Mouse (Mus musculus): ENCODE results near the gene Rhox6. TPM values are rescaled to one million over a fixed set of nuclear protein-coding genes. Genes with fewer than 3 reads are reported as not detected.
"Not testable (repeated sequence)": the region's sequence is repeated elsewhere in the genome, so short reads cannot be mapped to it uniquely, and the experiment has no call there.

The Rhox6 gene
- total RNA-seq (2015) (not detected in 2 replicates), total RNA-seq (2017) (not detected in 2 replicates)

- not testable (repeated sequence) for ATAC-seq (ENCODE audit: poor library complexity, severe bottlenecking)
Observed at GRCm38 (mm10) chrX:37826610-37827009, at the start of gene Rhox6. Gene Rhox6 (plus strand): TSS chrX:37826910.

DNA sequence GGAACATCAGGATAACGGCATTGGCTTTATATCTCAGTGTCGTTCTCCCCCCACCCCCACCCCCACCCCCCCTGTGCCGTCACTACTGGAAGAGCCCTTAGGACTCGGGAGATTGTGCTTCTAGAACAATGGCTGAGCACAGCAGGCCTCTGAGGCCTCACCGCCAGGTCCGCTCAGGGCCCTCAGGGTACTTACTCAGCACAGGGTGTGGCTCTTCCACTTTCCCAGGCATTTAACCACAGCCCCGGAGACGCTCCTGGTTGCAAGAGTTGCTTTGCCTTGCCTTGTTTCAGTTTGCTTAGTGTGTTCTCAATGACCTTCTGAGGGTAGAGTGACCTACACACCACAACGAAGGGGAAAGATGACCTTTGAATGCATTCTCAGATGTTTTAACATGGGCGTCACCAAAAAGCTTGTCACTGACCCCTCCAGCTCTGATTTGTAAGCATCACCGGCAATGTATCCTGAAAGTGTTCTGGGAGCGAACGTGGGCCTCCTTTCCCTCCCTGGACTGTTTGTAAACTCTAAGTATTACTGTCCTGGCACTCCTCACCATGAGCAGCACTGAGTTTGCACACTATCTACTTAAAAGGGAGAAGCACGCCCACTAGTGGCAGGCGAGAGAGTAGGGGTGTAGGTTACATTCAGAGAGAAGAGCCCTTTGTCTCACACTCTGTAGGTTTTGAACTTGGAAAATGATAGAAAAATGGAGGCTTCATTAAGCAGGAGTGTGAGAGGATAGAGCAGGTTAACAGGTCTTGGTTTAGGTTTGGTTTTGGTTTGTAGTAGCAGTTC is 19.2 kb upstream of the Rhox6 start:
- ATAC-seq (ENCODE audit: poor library complexity, severe bottlenecking), result no peak

DNA sequence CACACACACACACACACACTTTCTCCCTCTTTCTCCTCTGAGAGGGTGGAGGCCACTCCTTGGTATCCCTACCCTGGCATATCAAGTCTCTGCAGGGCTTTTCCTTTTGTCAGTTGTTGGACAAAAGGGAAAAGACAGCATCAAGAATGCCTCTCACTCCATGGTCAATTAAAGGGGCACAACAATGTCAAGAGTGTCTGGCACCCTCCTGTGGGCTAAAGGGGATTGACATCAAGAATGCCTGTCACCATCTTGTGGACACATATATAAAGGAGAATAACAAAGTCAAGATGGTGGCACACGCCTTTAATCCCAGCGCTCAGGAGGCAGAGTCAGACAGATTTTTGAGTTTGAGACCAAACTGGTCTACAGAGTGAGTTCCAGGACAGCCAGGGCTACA is 17.3 kb upstream of the Rhox6 start:
- ATAC-seq (ENCODE audit: poor library complexity, severe bottlenecking), result no peak

DNA sequence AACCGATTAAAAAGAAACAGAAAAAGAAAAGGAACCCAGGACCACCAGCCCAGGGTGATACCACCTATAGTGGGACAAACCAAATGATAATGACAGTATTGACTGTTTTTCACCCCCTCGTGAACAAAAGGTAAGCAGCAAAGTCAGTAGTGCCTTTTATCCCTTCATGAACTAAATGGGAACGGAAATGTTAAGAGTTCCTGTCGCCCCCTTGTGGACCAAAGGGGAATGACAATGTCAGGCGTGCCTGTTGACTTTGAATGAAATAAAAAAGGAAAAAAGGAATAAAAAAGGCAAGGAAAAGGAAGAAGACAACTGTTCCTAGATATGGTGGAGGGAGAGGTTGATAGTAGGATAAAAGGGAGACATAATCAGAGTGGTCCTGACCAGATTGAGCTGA is 15.5 kb upstream of the Rhox6 start:
- ATAC-seq (ENCODE audit: poor library complexity, severe bottlenecking), result no peak

GRCm38 (mm10) chrX:37815665-37816064 is 11.0 kb upstream of the Rhox6 start:
- no peak for ATAC-seq (ENCODE audit: poor library complexity, severe bottlenecking)

DNA sequence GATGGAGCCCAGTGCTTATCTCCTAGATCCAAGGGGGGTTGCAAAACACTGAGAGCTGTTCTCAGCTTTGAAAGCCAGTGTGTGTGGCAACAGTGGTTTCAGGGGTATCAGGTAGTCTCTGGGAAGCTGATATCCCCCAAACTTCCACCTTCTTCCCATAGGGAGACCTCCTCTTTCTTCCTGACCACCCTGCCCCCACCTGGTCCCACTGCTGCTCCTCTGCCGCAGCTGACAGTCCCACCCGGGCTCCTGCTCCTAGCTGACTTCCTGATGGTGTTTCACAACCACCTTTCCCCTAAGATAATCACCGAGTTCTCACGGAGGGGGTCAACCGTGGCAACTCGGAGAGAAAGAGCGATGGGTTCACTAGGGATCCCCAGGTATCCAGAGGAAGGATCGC is 4.7 kb downstream of the Rhox6 start, which contains the start of gene Rhox7a:
Rhox7a (plus strand) TSS at position 301 of the 400 bp plus-strand sequence.
- ATAC-seq (ENCODE audit: poor library complexity, severe bottlenecking), result not testable (repeated sequence)

DNA sequence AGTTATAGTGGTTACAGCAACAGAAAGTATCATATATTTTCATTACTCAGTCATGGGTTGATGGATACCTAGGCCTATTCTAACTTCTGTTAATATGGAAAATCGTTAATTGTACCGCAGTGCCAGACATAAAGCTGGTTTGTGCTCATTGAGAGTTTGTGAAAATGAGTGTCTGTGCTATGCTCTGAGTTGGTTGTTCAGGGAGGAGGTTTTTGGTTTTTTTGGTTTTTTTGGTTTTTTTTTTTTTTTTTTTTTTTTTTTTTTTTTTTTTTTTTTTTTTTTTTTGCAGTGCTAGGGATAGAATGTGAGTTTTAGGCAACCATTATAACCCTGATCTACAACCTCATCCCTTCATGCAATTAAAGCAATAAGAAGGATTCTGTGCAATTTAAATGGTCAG is 44.9 kb downstream of the Rhox6 start:
- no peak for ATAC-seq (ENCODE audit: poor library complexity, severe bottlenecking)

DNA sequence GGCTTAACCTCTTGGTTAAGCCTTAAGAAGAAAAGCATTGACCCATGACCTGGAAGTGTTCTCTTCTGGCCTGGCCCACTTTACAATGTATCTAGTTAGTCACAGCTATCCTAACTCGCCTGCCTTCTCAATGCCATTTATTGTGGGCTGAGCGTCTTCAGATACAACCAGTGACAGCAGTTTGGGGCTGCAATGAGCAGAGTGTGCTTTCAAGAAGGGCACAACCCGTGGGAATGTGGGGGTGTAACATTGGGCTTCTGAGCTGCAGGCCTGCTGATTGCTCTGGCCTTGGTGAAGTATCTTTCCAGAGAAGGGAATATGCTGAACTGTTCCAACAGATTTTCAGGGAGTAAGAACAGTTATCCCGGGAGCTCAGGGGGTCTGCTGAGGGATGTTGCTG is 52.1 kb downstream of the Rhox6 start, which contains the start of gene Rhox8:
Rhox8 (minus strand) TSS at position 101 of the 400 bp plus-strand sequence.
- no peak for ATAC-seq (ENCODE audit: poor library complexity, severe bottlenecking)

Other genes starting within 250 kb of the Rhox6 start
- gene Rhox3f, start 245.9 kb upstream of the Rhox6 start, total RNA-seq (2015), result not detected in 2 replicates
- gene Rhox3f, start 245.9 kb upstream of the Rhox6 start, total RNA-seq (2017), result not detected in 2 replicates
- not detected in 2 replicates for gene Rhox4f, start 219.2 kb upstream of the Rhox6 start, total RNA-seq (2015)
- not detected in 2 replicates for gene Rhox4f, start 219.2 kb upstream of the Rhox6 start, total RNA-seq (2017)
- not detected in 2 replicates for gene Rhox3g, start 198.3 kb upstream of the Rhox6 start, total RNA-seq (2015)
- gene Rhox3g, start 198.3 kb upstream of the Rhox6 start, total RNA-seq (2017), result not detected in 2 replicates
- not detected in 2 replicates for gene Rhox2g, start 183.4 kb upstream of the Rhox6 start, total RNA-seq (2015)
- not detected in 2 replicates for gene Rhox2g, start 183.4 kb upstream of the Rhox6 start, total RNA-seq (2017)
- not detected in 2 replicates for gene Rhox4g, start 175.6 kb upstream of the Rhox6 start, total RNA-seq (2015)
- not detected in 2 replicates for gene Rhox4g, start 175.6 kb upstream of the Rhox6 start, total RNA-seq (2017)
- gene Rhox3h, start 158.1 kb upstream of the Rhox6 start, total RNA-seq (2015), result not detected in 2 replicates
- gene Rhox3h, start 158.1 kb upstream of the Rhox6 start, total RNA-seq (2017), result not detected in 2 replicates
- gene Rhox2h, start 153.6 kb upstream of the Rhox6 start, total RNA-seq (2015), result not detected in 2 replicates
- gene Rhox2h, start 153.6 kb upstream of the Rhox6 start, total RNA-seq (2017), result not detected in 2 replicates
- not detected in 2 replicates for gene Rhox5, start 22.1 kb upstream of the Rhox6 start, total RNA-seq (2015)
- not detected in 2 replicates for gene Rhox5, start 22.1 kb upstream of the Rhox6 start, total RNA-seq (2017)
- not detected in 2 replicates for gene Rhox7a, start 4.8 kb downstream of the Rhox6 start, total RNA-seq (2015)
- gene Rhox7a, start 4.8 kb downstream of the Rhox6 start, total RNA-seq (2017), result not detected in 2 replicates
- gene Rhox8, start 52.0 kb downstream of the Rhox6 start, total RNA-seq (2015), result 0.31 TPM in 1 of 2 replicates, not detected in the other
- gene Rhox8, start 52.0 kb downstream of the Rhox6 start, total RNA-seq (2017), result not detected in 2 replicates
- gene Rhox7b, start 70.3 kb downstream of the Rhox6 start, total RNA-seq (2015), result not detected in 2 replicates
- not detected in 2 replicates for gene Rhox7b, start 70.3 kb downstream of the Rhox6 start, total RNA-seq (2017)
- gene Rhox9, start 74.9 kb downstream of the Rhox6 start, total RNA-seq (2015), result not detected in 2 replicates
- not detected in 2 replicates for gene Rhox9, start 74.9 kb downstream of the Rhox6 start, total RNA-seq (2017)
- gene Btg1-ps1, start 191.9 kb downstream of the Rhox6 start, total RNA-seq (2015), result not detected in 2 replicates
- gene Btg1-ps1, start 191.9 kb downstream of the Rhox6 start, total RNA-seq (2017), result not detected in 2 replicates
- not detected in 2 replicates for gene Btg1-ps2, start 216.2 kb downstream of the Rhox6 start, total RNA-seq (2015)
- gene Btg1-ps2, start 216.2 kb downstream of the Rhox6 start, total RNA-seq (2017), result not detected in 2 replicates
- gene Rhox10, start 239.6 kb downstream of the Rhox6 start, total RNA-seq (2015), result not detected in 2 replicates
- gene Rhox10, start 239.6 kb downstream of the Rhox6 start, total RNA-seq (2017), result not detected in 2 replicates